Mouse (Mus musculus) B cell, adult (primary cell): Measurements from ENCODE around the gene Nkx2-9. TPM values are rescaled to one million over a fixed set of nuclear protein-coding genes. Genes with fewer than 3 reads are reported as not detected.

ENCODE experiments used
- total RNA-seq: library from RNA; stranded (reverse); gene quantifications from 4 replicates; pipeline ENCODE4 v1.2.4, GENCODE M21; 2023; ENCODE audit not compliant: inconsistent age

Nkx2-9 gene
- total RNA-seq, result not detected in 4 replicates

DNA sequence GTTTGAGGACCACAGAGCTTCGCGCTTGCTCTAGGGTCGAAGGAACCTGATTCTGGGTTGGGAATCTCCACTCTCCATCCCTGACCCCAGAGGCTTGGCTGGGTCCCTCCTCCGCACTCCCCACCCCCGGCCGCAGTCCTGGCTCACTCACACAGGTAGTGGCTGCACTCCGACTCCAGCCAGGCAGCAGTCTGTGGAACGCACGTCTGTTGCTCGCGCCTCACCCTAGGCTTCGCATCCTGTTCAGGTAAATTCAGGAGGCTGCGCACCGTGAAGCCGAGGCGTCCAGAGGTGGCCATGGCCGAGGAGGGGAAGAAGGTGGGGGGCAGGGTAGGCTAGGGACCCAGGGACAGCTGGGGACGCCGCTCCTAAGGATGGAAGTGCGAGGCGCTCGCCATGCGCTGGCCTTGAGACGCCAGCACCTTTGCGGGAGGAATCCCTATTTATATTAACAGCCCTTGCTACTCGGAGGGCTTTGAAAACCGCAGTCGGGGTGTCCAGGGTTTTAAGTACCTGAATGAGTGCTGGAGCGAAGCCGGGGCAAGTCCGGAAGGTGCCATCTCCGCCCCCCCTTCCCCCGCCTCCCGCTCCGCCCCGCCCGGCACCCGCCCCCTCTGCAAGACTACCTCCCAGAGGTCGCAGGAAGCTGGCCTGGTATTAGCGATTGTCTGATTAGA lies at the start of gene Nkx2-9:
Gene Nkx2-9 (minus strand): TSS at position 524 of the 677 bp plus-strand sequence.

Other genes starting within 250 kb of the Nkx2-9 start
- gene Nkx2-1, start 76.4 kb downstream of the Nkx2-9 start, total RNA-seq, result not detected in 4 replicates
- not detected in 4 replicates for gene Pax9, start 78.5 kb upstream of the Nkx2-9 start, total RNA-seq